Mouse (Mus musculus) MN1 (cell line): ENCODE measurements around the gene Nfat5.

Experiments
- DNase-seq: peaks from one replicate; pipeline ENCODE4 v3.0.0-alpha.2; 2016; ENCODE audit warnings: low spot score

Gene Nfat5

GRCm38 (mm10) chr8:107292119-107292927 is 947 bp upstream of the Nfat5 start:
- DNase-seq = no peak

- peak; percentile 60 for DNase-seq
Measured at GRCm38 (mm10) chr8:107293641-107294628, 665 bp downstream of the Nfat5 start.

GRCm38 (mm10) chr8:107295450-107295849 is 2.2 kb downstream of the Nfat5 start:
- DNase-seq = no peak

- DNase-seq = no peak
Measured at GRCm38 (mm10) chr8:107311876-107312275, 18.6 kb downstream of the Nfat5 start.

GRCm38 (mm10) chr8:107324142-107324541 is 30.9 kb downstream of the Nfat5 start:
- peak; percentile 89 for DNase-seq

- DNase-seq = peak; percentile 15
Measured at GRCm38 (mm10) chr8:107329595-107329994, 36.3 kb downstream of the Nfat5 start.

GRCm38 (mm10) chr8:107336480-107336879 is 43.2 kb downstream of the Nfat5 start:
- DNase-seq = no peak

- DNase-seq = no peak
Measured at GRCm38 (mm10) chr8:107370311-107370710, 77.0 kb downstream of the Nfat5 start.

GRCm38 (mm10) chr8:107377346-107377745 is 84.1 kb downstream of the Nfat5 start:
- DNase-seq = no peak

GRCm38 (mm10) chr8:107380734-107381133 is 87.5 kb downstream of the Nfat5 start:
- no peak for DNase-seq

GRCm38 (mm10) chr8:107381666-107382065 is 88.4 kb downstream of the Nfat5 start:
- DNase-seq = no peak

- no peak for DNase-seq
Measured at GRCm38 (mm10) chr8:107382898-107383297, 89.6 kb downstream of the Nfat5 start.

GRCm38 (mm10) chr8:107384651-107385050 is 91.4 kb downstream of the Nfat5 start:
- DNase-seq = no peak

GRCm38 (mm10) chr8:107385063-107385462 is 91.8 kb downstream of the Nfat5 start:
- peak; percentile 18 for DNase-seq

- DNase-seq = peak; percentile 71
Measured at GRCm38 (mm10) chr8:107386171-107386570, 92.9 kb downstream of the Nfat5 start.

GRCm38 (mm10) chr8:107386642-107387041 is 93.4 kb downstream of the Nfat5 start:
- DNase-seq = peak; percentile 82

- DNase-seq = peak; percentile 73
Measured at GRCm38 (mm10) chr8:107387861-107388260, 94.6 kb downstream of the Nfat5 start.

- DNase-seq = peak; percentile 98
Measured at GRCm38 (mm10) chr8:107389557-107389956, 96.3 kb downstream of the Nfat5 start.

- no peak for DNase-seq
Measured at GRCm38 (mm10) chr8:107390476-107391135, 97.3 kb downstream of the Nfat5 start.

- no peak for DNase-seq
Measured at GRCm38 (mm10) chr8:107391136-107391516, 97.9 kb downstream of the Nfat5 start.

GRCm38 (mm10) chr8:107395397-107395796 is 102.1 kb downstream of the Nfat5 start:
- DNase-seq = no peak

- no peak for DNase-seq
Measured at GRCm38 (mm10) chr8:107396106-107396670, 102.9 kb downstream of the Nfat5 start.
